Mouse (Mus musculus): ENCODE measurements around the gene Wdr46.
A peak's percentile ranks its signal among the peaks of the same experiment; 100 is the strongest.
"Not testable (repeated sequence)": the region's sequence is repeated elsewhere in the genome, so short reads cannot be mapped to it uniquely, and the experiment has no call there.

Gene Wdr46

DNA sequence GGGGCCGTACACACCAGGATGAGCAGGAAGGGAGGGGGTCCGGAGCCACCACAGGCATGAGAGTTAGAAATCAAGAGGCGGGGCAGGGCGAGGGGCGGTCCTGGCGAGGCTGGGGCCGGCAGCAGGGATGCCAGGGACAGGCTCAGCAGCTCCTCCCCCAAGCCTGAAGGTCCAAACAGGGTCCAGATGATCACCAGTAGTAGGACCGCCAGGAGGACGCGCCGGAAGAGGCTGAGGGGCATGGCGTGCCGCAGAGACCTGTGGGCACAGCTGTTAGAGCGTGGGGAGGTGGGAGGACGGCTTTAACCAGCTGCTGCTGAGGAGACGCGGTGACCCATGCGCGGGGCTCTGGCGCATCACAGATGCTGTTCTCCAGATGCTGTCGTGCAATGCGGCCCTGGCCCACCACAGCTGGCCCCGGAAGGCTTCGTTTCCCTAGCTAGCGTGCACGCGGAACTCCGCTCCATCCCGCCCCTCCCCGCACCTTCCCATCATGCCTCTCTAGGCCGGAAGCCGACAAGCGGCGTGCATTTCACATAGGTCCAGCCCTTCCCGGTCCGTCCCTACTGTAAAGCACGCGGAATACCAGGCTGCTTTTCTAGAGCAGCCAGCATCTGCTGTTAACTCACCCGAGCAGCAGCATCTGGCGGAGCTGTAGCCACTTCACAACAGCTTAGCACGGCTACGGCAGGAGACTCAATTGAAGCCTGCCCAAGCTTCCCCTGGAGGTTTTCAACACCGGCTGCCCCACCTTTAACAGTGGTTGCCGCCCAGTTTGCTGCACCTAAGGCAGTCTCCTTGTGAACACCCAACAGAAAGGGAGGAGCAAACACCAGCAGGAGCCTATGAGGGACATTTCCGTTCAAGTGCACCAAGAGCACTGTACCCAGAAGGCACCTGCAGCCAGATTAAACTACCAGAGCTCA, 10.8 kb downstream of the Wdr46 start, which contains the start of gene B3galt4:
B3galt4 (minus strand) TSS at position 468 of the 926 bp plus-strand sequence.
- DNase-seq (ENCODE audit: low read depth, low spot score), result peak; percentile 89

DNA sequence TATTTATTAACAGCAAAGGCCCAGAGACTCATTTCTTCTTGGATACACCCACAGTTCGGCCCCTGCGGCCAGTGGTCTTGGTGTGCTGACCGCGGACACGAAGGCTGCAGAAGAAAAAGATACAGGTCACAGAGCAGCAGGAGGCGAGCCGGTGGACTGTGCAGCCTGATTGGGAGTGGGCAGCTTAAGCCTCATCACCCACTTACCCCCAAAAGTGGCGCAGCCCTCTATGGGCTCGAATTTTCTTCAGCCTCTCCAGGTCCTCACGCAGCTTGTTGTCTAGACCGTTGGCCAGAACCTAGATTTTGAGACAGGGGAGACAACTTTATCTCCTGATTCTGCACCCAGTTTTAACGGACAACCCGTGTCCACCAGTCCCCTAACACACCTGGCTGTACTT, 11.6 kb downstream of the Wdr46 start:
- DNase-seq (ENCODE audit: low read depth, low spot score), result not testable (repeated sequence)

DNA sequence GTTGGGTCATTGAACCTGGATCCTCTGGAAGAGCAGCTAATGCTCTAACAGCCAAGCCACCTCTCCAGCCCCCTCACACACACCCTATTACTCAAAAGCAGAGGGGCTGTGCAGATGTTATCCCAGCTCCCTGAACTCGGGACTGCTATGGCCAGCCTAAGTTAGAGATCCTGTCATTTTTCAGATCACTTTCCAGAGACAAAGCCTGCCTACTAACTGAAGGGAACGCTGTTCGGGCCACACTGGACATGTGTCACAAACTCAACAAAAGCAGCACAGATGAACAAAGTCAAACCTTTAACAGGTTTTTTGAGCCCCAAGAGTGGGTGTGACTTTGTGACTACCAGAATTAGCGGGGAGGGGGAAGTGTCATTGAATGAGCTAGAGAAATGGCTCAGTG, 12.4 kb downstream of the Wdr46 start:
- DNase-seq (ENCODE audit: low read depth, low spot score), result no peak

DNA sequence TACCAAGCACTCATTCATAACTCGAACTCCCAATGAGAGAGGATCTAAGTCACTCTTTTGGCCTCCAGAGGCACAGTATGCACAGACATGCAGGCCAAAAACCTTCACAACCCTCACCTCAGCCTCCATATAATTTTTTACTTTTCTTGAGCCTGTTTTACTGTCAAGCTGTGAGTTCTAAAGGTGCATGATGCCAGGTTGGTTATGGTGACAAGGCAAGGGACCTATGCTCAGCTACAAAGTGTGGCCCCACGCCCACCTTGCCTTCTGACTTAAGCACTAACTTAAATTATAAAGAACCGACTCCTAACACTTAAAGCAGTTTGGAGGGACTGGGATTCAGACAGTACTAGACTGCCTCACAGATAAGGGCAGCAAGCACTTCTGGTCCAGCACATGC, 12.8 kb downstream of the Wdr46 start:
- DNase-seq (ENCODE audit: low read depth, low spot score), result no peak

DNA sequence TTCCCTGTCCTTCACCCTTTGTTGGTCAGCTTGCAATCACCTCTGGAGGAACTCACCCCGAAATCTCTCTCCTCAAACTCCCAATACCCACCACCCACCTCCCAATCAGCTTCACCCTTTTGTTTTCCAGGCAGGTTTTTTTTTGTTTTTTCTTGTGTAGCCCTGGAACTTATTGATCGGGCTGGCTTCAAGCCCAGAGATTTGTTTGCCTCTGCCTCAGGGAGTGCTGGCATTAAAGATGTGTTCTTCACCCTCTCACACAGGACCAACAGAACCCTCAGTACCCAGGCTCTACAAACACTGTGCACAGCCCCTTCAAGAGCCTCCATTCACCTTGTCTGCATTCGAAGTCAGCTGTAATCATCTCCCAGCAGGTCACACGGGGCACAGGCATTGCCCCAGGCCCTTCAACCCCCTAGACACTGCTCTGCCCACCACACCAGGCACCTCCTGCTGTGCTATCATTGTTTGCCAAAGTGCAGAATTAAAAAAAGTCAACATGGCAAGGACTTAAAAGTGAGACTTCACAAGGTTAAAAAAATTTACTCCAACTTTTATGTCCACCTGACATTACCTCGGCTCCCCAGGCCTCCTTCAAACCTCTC, 13.6 kb downstream of the Wdr46 start:
- no peak for DNase-seq (ENCODE audit: low read depth, low spot score)

DNA sequence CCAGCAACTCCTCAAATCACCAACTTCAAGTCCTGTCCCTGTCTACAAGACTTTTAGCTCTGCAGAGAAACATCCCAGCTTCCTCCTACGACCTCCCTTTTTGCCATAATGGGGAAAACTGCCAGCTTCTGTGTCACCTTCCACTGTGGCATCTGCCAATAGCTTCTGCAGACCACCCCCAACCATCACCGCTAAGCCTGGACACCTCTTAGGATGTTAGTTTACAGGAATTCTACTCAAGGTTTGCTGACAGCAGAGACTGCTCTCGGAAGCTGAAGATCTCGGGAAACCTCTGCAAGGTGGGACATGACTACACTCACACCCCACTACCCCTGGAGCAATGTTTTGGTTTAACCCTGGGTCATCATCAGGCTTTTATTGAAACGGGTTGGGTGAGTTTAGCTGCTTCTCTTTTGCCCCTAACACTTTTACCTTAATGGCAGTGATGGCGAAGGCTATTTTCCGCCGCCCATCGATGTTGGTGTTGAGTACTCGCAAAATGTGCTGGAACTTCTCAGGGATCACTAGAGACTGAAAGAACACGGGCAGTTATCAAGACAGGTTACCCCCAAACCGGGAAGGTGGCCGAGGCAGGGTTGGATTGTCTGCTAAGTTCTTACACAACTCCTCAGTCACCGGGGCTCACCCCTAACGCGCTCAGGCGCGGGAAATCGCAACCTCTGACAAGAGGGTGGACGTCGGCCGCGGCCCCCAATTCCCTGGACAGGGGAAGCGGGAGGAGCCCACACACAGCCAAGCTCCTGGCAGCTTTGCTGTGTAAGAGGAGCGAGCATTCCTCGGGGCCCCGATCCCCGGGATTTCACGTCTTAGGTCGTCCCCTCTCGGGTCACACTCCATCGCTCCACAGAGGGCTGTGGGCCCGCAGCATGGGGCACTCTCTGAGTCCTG, 14.4 kb downstream of the Wdr46 start:
- no peak for DNase-seq (ENCODE audit: low read depth, low spot score)

DNA sequence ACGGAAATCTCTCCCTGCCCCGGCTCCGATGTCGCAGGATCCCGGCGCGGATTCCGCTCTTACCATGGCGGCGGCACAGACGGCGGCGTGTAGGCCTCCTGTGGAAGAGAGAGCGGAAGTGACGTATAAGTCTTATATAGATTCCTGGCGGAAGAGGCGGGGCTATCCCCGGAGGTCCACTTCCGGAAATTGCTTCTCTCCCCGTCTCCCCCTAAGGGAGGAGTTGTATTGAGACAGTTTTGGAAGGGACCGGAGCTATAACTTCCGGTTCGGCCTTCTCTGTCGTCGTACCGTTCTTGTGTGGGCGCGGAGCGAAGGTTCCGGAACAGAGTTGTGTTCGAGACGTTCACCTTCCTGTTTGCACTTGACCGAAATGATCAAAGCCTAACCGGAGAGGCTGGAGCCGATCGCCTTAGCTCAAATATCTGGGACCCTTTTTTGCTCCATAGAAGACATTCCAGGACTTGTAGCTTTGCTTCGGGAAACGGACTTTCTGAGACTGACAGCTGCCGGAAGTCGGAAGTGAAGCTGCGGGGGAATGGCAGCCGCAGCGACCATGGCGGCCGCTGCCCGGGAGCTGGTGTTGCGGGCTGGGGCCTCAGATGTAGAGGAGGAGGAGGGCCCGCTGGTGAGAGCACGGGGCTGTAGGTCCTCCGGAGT, 15.2 kb downstream of the Wdr46 start, which contains the start of the genes Vps52 and Rps18:
Vps52 (plus strand) TSS at position 258 of the 660 bp plus-strand sequence.
Rps18 (minus strand) TSS at position 447 of the 660 bp plus-strand sequence.
- peak; percentile 99 for DNase-seq (ENCODE audit: low read depth, low spot score)

DNA sequence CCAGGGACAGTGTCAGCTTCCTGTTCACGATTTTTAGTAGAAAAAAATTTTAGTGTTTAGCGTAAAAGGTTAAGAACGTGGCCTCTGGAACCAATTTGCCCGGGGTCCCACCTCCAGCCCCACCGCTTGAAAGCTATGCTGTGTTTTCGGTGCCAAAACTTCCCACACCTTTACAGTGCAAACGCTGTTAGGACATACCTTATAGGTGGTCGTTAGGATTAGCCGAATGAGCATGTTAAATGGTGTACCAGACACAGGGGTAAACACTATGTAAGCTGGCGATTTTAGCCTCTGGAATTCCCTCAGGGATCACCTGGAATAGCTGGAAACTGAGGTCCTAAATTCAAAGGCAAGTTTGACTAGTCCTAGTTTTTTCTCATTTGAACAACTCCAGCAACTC, 15.9 kb downstream of the Wdr46 start:
- DNase-seq (ENCODE audit: low read depth, low spot score), result no peak

DNA sequence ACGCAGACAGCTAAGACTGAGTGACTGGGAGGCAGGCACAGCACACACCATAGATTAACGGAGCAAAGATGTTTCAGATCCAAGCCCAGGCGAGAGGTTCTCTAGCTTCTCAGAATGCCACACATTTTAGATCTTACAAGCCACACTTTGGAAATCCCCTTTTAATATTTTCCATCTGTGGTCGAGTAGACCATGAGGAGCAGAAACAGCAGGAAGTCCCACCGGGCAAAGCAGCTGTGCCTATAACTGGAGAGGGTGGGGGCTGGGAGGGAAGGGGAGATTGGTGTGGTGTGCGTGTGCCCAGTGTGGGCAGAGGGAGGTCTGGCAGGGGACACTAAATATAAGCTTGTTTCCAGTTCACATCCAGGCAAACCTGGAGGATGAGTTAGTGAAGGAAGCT, 17.0 kb downstream of the Wdr46 start:
- no peak for DNase-seq (ENCODE audit: low read depth, low spot score)

DNA sequence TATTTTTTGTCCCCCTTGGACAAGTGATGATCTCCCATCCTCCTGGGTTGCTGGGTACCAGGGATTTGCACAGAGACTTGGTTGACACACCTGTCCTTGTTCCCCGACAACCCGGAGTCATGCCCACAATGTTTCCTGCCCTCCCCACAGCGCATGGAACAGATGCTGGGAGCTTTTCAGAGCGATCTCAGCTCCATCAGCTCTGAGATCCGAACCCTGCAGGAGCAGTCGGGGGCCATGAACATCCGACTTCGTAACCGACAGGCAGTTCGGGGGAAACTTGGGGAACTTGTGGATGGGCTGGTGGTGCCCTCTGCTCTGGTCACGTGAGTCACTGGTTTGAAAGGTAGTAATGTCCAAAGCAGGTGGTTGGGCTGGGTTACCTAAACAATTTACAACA, 18.0 kb downstream of the Wdr46 start:
- no peak for DNase-seq (ENCODE audit: low read depth, low spot score)

DNA sequence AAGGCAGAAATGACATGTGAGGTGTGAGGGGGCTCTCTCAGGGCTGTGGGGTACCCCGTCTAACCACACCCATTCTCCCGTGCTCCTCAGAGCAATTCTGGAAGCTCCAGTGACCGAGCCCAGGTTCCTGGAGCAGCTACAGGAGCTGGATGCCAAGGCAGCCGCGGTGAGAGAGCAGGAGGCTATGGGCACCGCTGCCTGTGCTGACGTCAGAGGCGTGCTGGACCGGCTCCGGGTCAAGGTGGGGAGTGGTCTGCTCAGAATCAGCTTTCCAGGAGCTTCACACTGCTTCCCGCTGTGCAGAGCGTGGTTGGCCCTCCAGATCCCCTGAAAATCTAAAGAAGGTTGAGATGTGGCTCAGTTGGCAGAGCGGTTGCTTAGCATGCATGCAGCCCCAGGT, 18.7 kb downstream of the Wdr46 start:
- no peak for DNase-seq (ENCODE audit: low read depth, low spot score)

DNA sequence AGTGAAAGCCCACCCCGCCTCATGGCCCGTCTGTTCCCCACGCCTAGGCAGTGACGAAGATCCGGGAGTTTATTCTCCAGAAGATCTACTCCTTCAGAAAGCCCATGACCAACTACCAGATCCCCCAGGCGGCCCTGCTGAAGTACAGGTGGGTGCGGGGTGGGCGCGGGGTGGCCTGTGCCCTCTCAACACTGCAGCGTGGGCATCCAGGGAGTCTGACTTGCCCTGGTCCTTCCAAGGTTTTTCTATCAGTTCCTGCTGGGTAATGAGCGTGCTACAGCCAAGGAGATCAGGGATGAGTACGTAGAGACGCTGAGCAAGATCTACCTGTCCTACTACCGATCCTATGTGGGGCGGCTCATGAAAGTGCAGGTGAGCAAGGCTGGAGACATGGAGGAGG, 19.5 kb downstream of the Wdr46 start:
- no peak for DNase-seq (ENCODE audit: low read depth, low spot score)

DNA sequence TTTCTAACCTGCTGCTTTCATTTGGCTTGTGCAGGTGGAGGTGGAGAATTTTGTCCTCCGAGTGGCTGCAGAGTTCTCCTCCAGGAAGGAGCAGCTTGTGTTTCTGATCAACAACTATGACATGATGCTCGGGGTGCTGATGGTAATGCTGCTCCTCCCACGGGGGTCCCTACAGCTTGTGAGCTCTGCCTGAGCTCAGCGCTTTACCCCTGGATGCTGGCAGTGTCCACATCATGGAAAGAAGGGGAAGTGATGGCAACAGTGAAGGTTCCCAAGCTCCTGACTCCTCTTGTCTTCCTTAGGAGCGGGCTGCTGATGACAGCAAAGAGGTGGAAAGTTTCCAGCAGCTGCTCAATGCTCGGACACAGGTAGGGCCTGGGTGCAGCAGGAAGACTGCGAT, 22.4 kb downstream of the Wdr46 start:
- DNase-seq (ENCODE audit: low read depth, low spot score), result no peak

DNA sequence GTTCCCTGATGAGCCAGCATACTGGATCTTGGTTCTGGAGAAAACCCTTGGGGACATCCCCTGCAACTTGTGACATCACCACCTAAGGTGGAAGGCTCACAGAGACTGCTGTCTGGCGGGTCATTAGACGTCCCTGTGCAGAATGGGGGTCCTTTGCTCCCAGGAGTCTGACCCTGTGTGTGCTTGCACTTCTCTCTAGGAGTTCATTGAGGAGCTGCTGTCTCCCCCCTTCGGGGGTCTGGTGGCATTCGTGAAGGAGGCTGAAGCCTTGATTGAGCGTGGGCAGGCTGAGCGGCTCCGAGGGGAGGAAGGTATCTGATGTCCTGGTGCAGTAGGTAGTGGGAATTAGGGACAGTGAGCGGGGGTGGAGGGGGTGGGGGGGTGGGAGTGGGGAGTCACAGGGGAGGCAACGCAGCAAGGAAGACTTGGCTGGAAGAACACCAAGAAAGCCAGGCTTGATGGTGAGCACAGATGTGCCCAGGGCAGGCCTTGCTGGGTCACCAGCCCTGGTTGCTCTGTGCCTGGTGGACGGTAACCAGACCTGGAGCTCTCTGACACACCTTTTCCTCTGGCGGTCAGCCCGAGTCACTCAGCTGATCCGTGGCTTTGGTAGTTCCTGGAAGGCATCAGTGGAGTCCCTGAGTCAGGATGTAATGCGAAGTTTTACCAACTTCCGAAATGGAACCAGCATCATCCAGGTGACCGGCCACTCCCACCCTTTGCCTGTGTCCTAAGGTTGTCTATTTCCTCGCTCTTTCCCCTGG, 24.8 kb downstream of the Wdr46 start:
- DNase-seq (ENCODE audit: low read depth, low spot score), result no peak

DNA sequence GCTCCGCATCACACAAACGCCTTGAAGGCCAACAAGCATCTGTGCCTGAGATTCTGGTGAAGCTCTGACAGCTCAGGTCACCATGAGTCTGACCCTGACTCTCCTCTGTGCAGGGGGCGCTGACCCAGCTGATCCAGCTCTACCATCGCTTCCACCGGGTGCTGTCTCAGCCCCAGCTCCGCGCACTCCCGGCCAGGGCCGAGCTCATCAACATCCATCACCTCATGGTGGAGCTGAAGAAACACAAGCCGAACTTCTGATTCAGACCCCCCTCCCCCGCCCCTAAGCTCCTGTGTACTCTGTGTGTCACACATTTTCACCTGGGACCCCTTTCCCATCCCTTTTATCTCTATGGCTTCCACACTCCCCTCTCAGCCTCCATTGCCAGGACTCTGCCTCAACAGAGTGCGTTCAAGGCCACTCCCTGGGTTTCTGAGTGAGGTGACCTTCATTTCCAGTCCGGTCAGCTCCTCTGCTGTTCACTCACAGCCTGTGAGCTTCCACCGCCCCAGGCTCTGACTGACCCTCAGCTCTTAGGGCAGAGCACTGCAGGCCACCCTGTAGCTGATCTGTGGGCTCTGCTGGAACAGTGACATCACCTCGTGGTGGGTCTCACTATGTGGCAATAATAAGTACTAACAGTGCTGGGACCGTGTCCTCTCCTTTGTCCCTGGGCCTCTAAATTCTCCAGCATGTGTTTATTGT, 25.5 kb downstream of the Wdr46 start:
- no peak for DNase-seq (ENCODE audit: low read depth, low spot score)

DNA sequence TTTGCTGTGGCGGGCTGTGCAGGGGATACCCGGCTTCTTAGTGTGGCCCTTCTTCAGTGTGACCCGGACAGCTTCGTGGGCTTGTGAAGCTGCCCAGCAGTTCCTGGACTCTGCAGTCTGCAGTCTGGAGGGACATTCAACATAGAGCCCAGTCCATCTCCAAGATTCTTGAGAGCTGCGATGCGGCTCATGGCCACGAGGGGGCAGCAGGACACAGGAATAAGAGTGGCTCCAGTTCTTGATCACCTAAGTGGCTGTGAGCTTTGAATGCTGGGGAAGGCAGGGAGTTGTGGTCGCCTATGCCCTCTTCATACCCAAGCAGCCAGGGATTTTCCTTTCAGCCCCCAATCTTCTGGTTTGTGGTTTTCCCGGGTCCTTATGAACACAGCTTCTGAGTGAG, 28.0 kb downstream of the Wdr46 start:
- peak; percentile 87 for DNase-seq (ENCODE audit: low read depth, low spot score)

DNA sequence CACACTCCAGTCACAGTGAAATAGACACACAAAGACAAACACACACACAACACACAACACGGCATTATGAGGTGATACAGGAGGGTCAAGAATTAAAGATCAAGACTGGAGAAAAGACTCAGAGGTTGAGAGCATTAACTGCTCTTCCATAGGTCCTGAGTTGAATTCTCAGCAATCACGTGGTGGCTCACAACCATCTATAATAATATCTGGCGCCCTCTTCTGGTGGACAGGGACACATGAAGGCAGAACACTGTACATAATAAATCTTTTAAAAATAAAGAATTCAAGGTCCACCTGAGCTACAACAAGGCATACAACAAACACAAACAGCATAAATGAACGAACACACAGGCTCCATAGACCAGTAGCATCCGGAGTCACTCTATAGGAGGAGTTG, 28.5 kb downstream of the Wdr46 start:
- DNase-seq (ENCODE audit: low read depth, low spot score), result peak; percentile 81

DNA sequence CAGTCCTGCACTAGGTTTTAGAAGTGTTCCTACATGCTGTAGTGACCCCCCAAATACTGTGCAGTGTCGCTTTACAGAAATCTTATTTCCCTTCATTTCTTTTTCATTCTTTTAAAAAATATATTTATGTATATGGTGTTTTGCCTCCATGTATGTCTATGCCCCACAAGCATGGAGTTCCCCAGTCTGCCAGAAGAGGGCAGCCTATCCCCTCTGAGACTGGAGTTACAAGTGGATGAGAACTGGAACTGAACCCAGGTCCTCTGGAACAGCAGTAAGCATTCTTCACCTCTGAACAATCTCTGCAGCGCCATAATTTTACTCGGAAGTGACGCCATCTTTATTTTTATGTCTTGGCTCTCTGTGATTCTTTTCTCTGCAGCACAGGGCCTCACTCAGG, 28.9 kb downstream of the Wdr46 start:
- peak; percentile 42 for DNase-seq (ENCODE audit: low read depth, low spot score)

DNA sequence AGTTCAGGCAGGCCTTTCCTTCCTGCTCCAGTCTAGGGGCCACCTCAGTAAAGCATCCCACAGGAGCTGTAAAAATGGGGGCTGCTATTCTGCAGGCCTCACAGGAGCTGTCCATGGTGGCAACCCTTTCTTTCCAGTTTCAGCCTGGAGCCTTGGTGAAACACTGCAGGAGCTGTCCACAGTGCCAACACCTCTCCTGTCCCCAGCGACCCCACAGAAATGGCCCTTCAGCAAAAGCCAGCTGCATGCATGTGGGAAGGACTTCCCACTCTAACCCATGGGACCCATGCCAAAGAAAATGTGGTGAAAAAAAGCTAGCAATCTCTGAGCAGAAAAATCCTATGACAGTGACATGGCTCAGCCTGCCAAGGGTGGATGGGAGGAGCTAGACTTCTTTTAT, 32.2 kb downstream of the Wdr46 start:
- DNase-seq (ENCODE audit: low read depth, low spot score), result no peak

DNA sequence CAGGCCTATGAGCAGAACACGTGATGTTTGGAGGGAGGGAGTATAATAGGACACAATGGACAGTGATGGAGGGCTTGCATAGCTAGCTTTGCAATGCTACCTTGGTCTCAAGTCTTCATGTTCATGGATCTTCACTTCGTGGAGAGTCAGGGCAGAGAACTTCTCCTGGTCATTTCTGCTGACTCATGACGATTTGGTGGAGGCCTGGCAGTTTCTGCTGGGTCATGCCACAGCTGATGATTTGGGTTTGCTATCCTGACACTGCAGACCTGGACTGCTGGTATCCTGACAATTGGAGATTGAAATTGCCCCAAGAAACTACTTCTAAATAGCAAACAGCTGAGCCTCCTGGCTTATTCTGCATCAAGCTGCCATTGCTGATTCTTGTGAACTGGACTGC, 33.1 kb downstream of the Wdr46 start:
- DNase-seq (ENCODE audit: low read depth, low spot score), result no peak
